Mouse (Mus musculus) ovary, postnatal 10 days (tissue): ENCODE data around the gene BC049352.

Experiments used
- DNase-seq: peaks from one replicate; pipeline ENCODE4 v3.0.0; 2022; ENCODE audit warnings: low spot score

The BC049352 gene

GRCm38 (mm10) chr9:45181770-45182169 lies at the start of gene BC049352:
TSS of gene BC049352 (plus strand) at chr9:45182007.
- no peak for DNase-seq

GRCm38 (mm10) chr9:45133484-45134310 lies 48.1 kb upstream of the BC049352 start:
- DNase-seq: no peak

- DNase-seq: no peak
Observed at GRCm38 (mm10) chr9:45136442-45137169, 45.2 kb upstream of the BC049352 start.

GRCm38 (mm10) chr9:45138191-45139032 lies 43.4 kb upstream of the BC049352 start, which contains the start of gene Scn4b:
TSS of gene Scn4b (plus strand) at chr9:45138395.
- no peak for DNase-seq

GRCm38 (mm10) chr9:45139082-45139481 lies 42.7 kb upstream of the BC049352 start:
- no peak for DNase-seq

- no peak for DNase-seq
Observed at GRCm38 (mm10) chr9:45140945-45141344, 40.9 kb upstream of the BC049352 start.

- DNase-seq: no peak
Observed at GRCm38 (mm10) chr9:45142686-45143085, 39.1 kb upstream of the BC049352 start.

- DNase-seq: no peak
Observed at GRCm38 (mm10) chr9:45145533-45146266, 36.1 kb upstream of the BC049352 start.

GRCm38 (mm10) chr9:45146267-45146597 lies 35.6 kb upstream of the BC049352 start:
- peak; percentile 60 for DNase-seq

- no peak for DNase-seq
Observed at GRCm38 (mm10) chr9:45150933-45151332, 30.9 kb upstream of the BC049352 start.

GRCm38 (mm10) chr9:45153361-45153760 lies 28.4 kb upstream of the BC049352 start:
- DNase-seq: no peak

GRCm38 (mm10) chr9:45167903-45168302 lies 13.9 kb upstream of the BC049352 start:
- DNase-seq: no peak

GRCm38 (mm10) chr9:45170150-45170549 lies 11.7 kb upstream of the BC049352 start:
- no peak for DNase-seq

- no peak for DNase-seq
Observed at GRCm38 (mm10) chr9:45171073-45171610, 10.7 kb upstream of the BC049352 start.

GRCm38 (mm10) chr9:45173475-45173874 lies 8.3 kb upstream of the BC049352 start:
- no peak for DNase-seq

GRCm38 (mm10) chr9:45179282-45179681 lies 2.5 kb upstream of the BC049352 start:
- DNase-seq: no peak

- DNase-seq: no peak
Observed at GRCm38 (mm10) chr9:45182521-45182920, 714 bp downstream of the BC049352 start.

GRCm38 (mm10) chr9:45183266-45183665 lies 1.5 kb downstream of the BC049352 start:
- DNase-seq: no peak

- no peak for DNase-seq
Observed at GRCm38 (mm10) chr9:45185250-45185649, 3.4 kb downstream of the BC049352 start.

- no peak for DNase-seq
Observed at GRCm38 (mm10) chr9:45188570-45189563, 7.1 kb downstream of the BC049352 start.
